Mouse (Mus musculus) hindlimb bud, embryonic 11.5 days (tissue): ENCODE data around the gene Bzw1.

Experiments
- DNase-seq: peaks from one replicate; pipeline ENCODE4 v3.0.0-alpha.2; 2012; ENCODE audit warnings: low read depth, low spot score; ENCODE audit errors: extremely low spot score

The Bzw1 gene

GRCm38 (mm10) chr1:58395341-58395740 lies 2.6 kb downstream of the Bzw1 start:
- no peak for DNase-seq

- DNase-seq = no peak
Measured at GRCm38 (mm10) chr1:58396179-58396578, 3.5 kb downstream of the Bzw1 start.

- DNase-seq = no peak
Measured at GRCm38 (mm10) chr1:58397731-58398130, 5.0 kb downstream of the Bzw1 start.

GRCm38 (mm10) chr1:58401396-58401795 lies 8.7 kb downstream of the Bzw1 start:
- DNase-seq = no peak

GRCm38 (mm10) chr1:58403745-58404144 lies 11.0 kb downstream of the Bzw1 start:
- no peak for DNase-seq

- DNase-seq = no peak
Measured at GRCm38 (mm10) chr1:58407321-58407720, 14.6 kb downstream of the Bzw1 start.

- no peak for DNase-seq
Measured at GRCm38 (mm10) chr1:58408141-58408540, 15.4 kb downstream of the Bzw1 start.

GRCm38 (mm10) chr1:58409553-58410197 lies 17.0 kb downstream of the Bzw1 start:
- no peak for DNase-seq

GRCm38 (mm10) chr1:58410198-58410588 lies 17.5 kb downstream of the Bzw1 start:
- no peak for DNase-seq

- DNase-seq = no peak
Measured at GRCm38 (mm10) chr1:58410776-58411175, 18.1 kb downstream of the Bzw1 start.

GRCm38 (mm10) chr1:58415442-58415841 lies 22.7 kb downstream of the Bzw1 start:
- no peak for DNase-seq

GRCm38 (mm10) chr1:58416048-58416447 lies 23.4 kb downstream of the Bzw1 start:
- no peak for DNase-seq

- no peak for DNase-seq
Measured at GRCm38 (mm10) chr1:58420032-58420431, 27.3 kb downstream of the Bzw1 start.

- DNase-seq = no peak
Measured at GRCm38 (mm10) chr1:58420961-58421360, 28.3 kb downstream of the Bzw1 start.

GRCm38 (mm10) chr1:58422879-58423278 lies 30.2 kb downstream of the Bzw1 start:
- no peak for DNase-seq

- DNase-seq = no peak
Measured at GRCm38 (mm10) chr1:58423371-58424248, 30.9 kb downstream of the Bzw1 start, which contains the start of gene Clk1. TSS of gene Clk1 (minus strand) at chr1:58424066.

- no peak for DNase-seq
Measured at GRCm38 (mm10) chr1:58424551-58424950, 31.9 kb downstream of the Bzw1 start.

- no peak for DNase-seq
Measured at GRCm38 (mm10) chr1:58444691-58445090, 52.0 kb downstream of the Bzw1 start.

- DNase-seq = peak; percentile 58
Measured at GRCm38 (mm10) chr1:58445143-58445722, 52.5 kb downstream of the Bzw1 start, which contains the start of the genes Nif3l1 and Ppil3. TSS of gene Nif3l1 (plus strand) at chr1:58445151. TSS of gene Ppil3 (minus strand) at chr1:58445486.

- DNase-seq = no peak
Measured at GRCm38 (mm10) chr1:58445861-58446260, 53.2 kb downstream of the Bzw1 start.

- DNase-seq = no peak
Measured at GRCm38 (mm10) chr1:58447766-58448165, 55.1 kb downstream of the Bzw1 start.

- DNase-seq = no peak
Measured at GRCm38 (mm10) chr1:58448396-58448795, 55.7 kb downstream of the Bzw1 start.
